Comparison of ENCODE assay signal across 16 mouse cellular contexts in the genomic region with DNA sequence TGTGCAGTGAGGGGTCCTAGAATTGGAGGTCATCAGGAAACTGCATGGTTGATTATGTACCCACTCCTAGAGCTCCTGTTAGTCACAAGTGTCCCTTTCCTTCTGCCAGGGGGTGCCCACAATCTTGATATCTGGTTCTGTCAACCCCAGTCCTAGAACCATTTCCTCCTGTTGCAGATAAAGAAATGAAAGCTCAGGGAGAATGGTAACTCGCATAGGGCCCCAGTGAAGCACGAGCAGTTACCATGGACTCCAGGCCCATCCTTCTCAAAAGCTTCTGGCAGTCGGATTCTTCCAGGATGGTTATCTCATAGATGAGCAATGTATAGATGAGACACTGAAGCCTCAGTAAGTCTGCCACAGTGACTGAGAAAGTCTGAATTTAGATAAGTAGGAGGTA.
"Had no signal": no experiment of that assay in that cellular context is flagged by ENCODE, and none has a peak within 500 bp of the region (broad histone marks: within the 10 kb centered on the region; RNA-seq: fewer than 3 reads in every experiment).

No protein-coding gene starts in this region.

- ATAC-seq: lung, postnatal 0 days; midbrain, embryonic 16.5 days had no signal

- H3K9ac ChIP-seq: limb, embryonic 13.5 days; liver, embryonic 14.5 days; midbrain, embryonic 12.5 days; neural tube, embryonic 13.5 days; stomach, embryonic 15.5 days had no signal

- H3K4me3 ChIP-seq: limb, embryonic 13.5 days; midbrain, embryonic 12.5 days; neural tube, embryonic 13.5 days; stomach, embryonic 15.5 days had no signal

- H3K27me3 ChIP-seq: limb, embryonic 13.5 days; midbrain, embryonic 12.5 days; neural tube, embryonic 13.5 days; stomach, embryonic 15.5 days had no signal

- H3K27ac ChIP-seq: limb, embryonic 13.5 days; liver, embryonic 14.5 days; midbrain, embryonic 12.5 days; neural tube, embryonic 13.5 days; stomach, embryonic 15.5 days had no signal

- DNase-seq: kidney, adult 18-20 months; kidney, postnatal 10 days; layer of hippocampus, adult 9-11 months; layer of hippocampus, postnatal 36 days; left cerebral cortex, postnatal 4 days; lung, adult 2 months; retina, postnatal 1 day; thymus, adult 2 months; thymus, postnatal 25 days had no signal

- H3K4me2 ChIP-seq: limb, embryonic 13.5 days; midbrain, embryonic 12.5 days; neural tube, embryonic 13.5 days; stomach, embryonic 15.5 days had no signal

- H3K9me3 ChIP-seq: limb, embryonic 13.5 days; midbrain, embryonic 12.5 days; neural tube, embryonic 13.5 days; stomach, embryonic 15.5 days had no signal
